Mouse (Mus musculus) kidney, postnatal 0 days (tissue): ENCODE results near the gene 1700024P04Rik. TPM values are rescaled to one million over a fixed set of nuclear protein-coding genes. Genes with fewer than 3 reads are reported as not detected.
"Not testable (repeated sequence)": the region's sequence is repeated elsewhere in the genome, so short reads cannot be mapped to it uniquely, and the experiment has no call there.

Source experiments
- ATAC-seq: fragments of 200-750 bp; cut with Nextera tagmentation; replicated peaks from 2 replicates; pipeline ENCODE4 v1.8.0; 2017; ENCODE audit warnings: low read depth, moderate number of reproducible peaks, moderate TSS enrichment, moderate library complexity; ENCODE audit not compliant: low FRiP score
- DNase-seq: peaks from one replicate; pipeline ENCODE4 v3.0.0-alpha.2; 2016; ENCODE audit warnings: low spot score
- H3K27ac ChIP-seq: fragments of 300-500 bp; sonication (generic); 2 replicates; pipeline ENCODE4 v1.5.1; 2014; ENCODE audit warnings: mild to moderate bottlenecking
- H3K27me3 ChIP-seq: fragments of 300-500 bp; sonication (generic); 2 replicates; pipeline ENCODE4 v1.6.1; 2014; ENCODE audit warnings: low read length, mixed read lengths; ENCODE audit not compliant: insufficient read depth
- H3K36me3 ChIP-seq: fragments of 300-500 bp; sonication (generic); 2 replicates; pipeline ENCODE4 v1.6.1; 2014; ENCODE audit warnings: low read length, mixed read lengths; ENCODE audit not compliant: insufficient read depth
- H3K4me1 ChIP-seq: fragments of 300-500 bp; sonication (generic); replicated peaks from 2 replicates; pipeline ENCODE4 v1.6.1; 2014; ENCODE audit warnings: antibody characterized with exemption, low read length, mixed read lengths; ENCODE audit not compliant: insufficient read depth
- H3K4me2 ChIP-seq: fragments of 300-500 bp; sonication (generic); 2 replicates; pipeline ENCODE4 v1.6.1; 2014; ENCODE audit warnings: mild to moderate bottlenecking, low read length, moderate library complexity, mixed read lengths
- H3K4me3 ChIP-seq: fragments of 300-500 bp; sonication (generic); replicated peaks from 2 replicates; pipeline ENCODE4 v1.5.1; 2014; ENCODE audit warnings: low read depth, low read length
- H3K9ac ChIP-seq: fragments of 300-500 bp; sonication (generic); 2 replicates; pipeline ENCODE4 v1.6.1; 2014; ENCODE audit warnings: low read depth, low read length
- H3K9me3 ChIP-seq: fragments of 300-500 bp; sonication (generic); replicated peaks from 2 replicates; pipeline ENCODE4 v1.6.1; 2016; ENCODE audit warnings: low read length, inconsistent platforms, mixed read lengths
- CTCF ChIP-seq: IDR thresholded peaks from 2 replicates; pipeline ENCODE4 v1.5.1; 2016; ENCODE audit warnings: antibody characterized with exemption, low read depth, mild to moderate bottlenecking, moderate library complexity
- WGBS: fragments of 180-500 bp; shearing (Covaris S2); extraction: QIAGEN DNeasy Blood & Tissue Kit; methylation state at CpG from one replicate; pipeline ENCODE4 v1.1.7; 2014; 5-methylcytosine and 5-hydroxymethylcytosine counted together
- polyA plus RNA-seq: library from polyadenylated mRNA; unstranded; fragments of >200 nt; fragmentation: Nextera tagmentation; extraction: Ambion mirVana; gene quantifications from 2 replicates; pipeline ENCODE4 v1.2.1, GENCODE M21; 2015

The 1700024P04Rik gene
- polyA plus RNA-seq, 1 experiment from 2014 or later = not detected

GRCm38 (mm10) chr13:98997025-98997424 is 12.7 kb upstream of the 1700024P04Rik start:
- Histone ChIP-seq H3K36me3 (no peaks in the 10 kb centered on the region), H3K9me3 (no peaks in the 10 kb centered on the region), H3K4me3 (no peak overlapping the region), H3K4me2 (no peak overlapping the region), H3K4me1 (no peaks in the 10 kb centered on the region), H3K9ac (no peak overlapping the region), H3K27ac (no peak overlapping the region), H3K27me3 (no peaks in the 10 kb centered on the region)
- no peak for ATAC-seq
- TF ChIP-seq CTCF = no peak
- no peak for DNase-seq
- 56% methylated on average over 5 of the region's 5 CpGs for WGBS

GRCm38 (mm10) chr13:98977070-98977785 is 7.1 kb downstream of the 1700024P04Rik start:
- H3K27me3 ChIP-seq = no peaks in the 10 kb centered on the region
- TF ChIP-seq CTCF = no peak
- ATAC-seq = no peak

GRCm38 (mm10) chr13:98976022-98976421 is 8.3 kb downstream of the 1700024P04Rik start:
- H3K9ac ChIP-seq, H3K9me3 ChIP-seq, H3K4me1 ChIP-seq, H3K27me3 ChIP-seq, H3K4me3 ChIP-seq, H3K27ac ChIP-seq, H3K4me2 ChIP-seq, DNase-seq, ATAC-seq, H3K36me3 ChIP-seq: not testable (repeated sequence)
- WGBS = 75% methylated on average over 3 of the region's 3 CpGs

More at GRCm38 (mm10) chr13:98977070-98977785, 7.1 kb downstream of the 1700024P04Rik start:
- 91% methylated on average over 4 of the region's 4 CpGs for WGBS
- no peak overlapping the region for H3K4me2 ChIP-seq
- H3K4me3 ChIP-seq = no peak overlapping the region
- H3K9ac ChIP-seq = no peak overlapping the region
- no peaks in the 10 kb centered on the region for H3K36me3 ChIP-seq
- no peak for DNase-seq
- H3K4me1 ChIP-seq = no peaks in the 10 kb centered on the region
- no peak overlapping the region for H3K27ac ChIP-seq
- H3K9me3 ChIP-seq = no peaks in the 10 kb centered on the region

GRCm38 (mm10) chr13:98972090-98972489 is 12.3 kb downstream of the 1700024P04Rik start:
- no peaks in the 10 kb centered on the region for H3K9me3 ChIP-seq
- 63% methylated on average over 3 of the region's 3 CpGs for WGBS
- DNase-seq = no peak
- 0 out of 2 replicates have a peak, but pooled peaks cover 4% of the 10 kb centered on the region for H3K4me1 ChIP-seq
- no peak overlapping the region for H3K4me2 ChIP-seq
- no peaks in the 10 kb centered on the region for H3K27me3 ChIP-seq
- no peak for ATAC-seq
- TF ChIP-seq CTCF = no peak
- H3K27ac ChIP-seq = no peak overlapping the region
- H3K9ac ChIP-seq = no peak overlapping the region
- H3K4me3 ChIP-seq = no peak overlapping the region
- no peaks in the 10 kb centered on the region for H3K36me3 ChIP-seq

- no peak for DNase-seq
Observed at GRCm38 (mm10) chr13:98971641-98972040, 12.7 kb downstream of the 1700024P04Rik start.

GRCm38 (mm10) chr13:98968517-98968916 is 15.8 kb downstream of the 1700024P04Rik start:
- 61% methylated on average over 4 of the region's 4 CpGs for WGBS
- no peak overlapping the region for H3K27ac ChIP-seq
- no peak for TF ChIP-seq CTCF

More at GRCm38 (mm10) chr13:98971641-98972040, 12.7 kb downstream of the 1700024P04Rik start:
- no peak overlapping the region for H3K4me2 ChIP-seq
- no peak overlapping the region for H3K27ac ChIP-seq
- H3K36me3 ChIP-seq = no peaks in the 10 kb centered on the region
- no peak overlapping the region for H3K9ac ChIP-seq
- ATAC-seq = no peak
- no peak for TF ChIP-seq CTCF
- no peaks in the 10 kb centered on the region for H3K9me3 ChIP-seq
- no peaks in the 10 kb centered on the region for H3K27me3 ChIP-seq
- 44% methylated on average over 5 of the region's 5 CpGs for WGBS
- 0 out of 2 replicates have a peak, but pooled peaks cover 4% of the 10 kb centered on the region for H3K4me1 ChIP-seq
- no peak overlapping the region for H3K4me3 ChIP-seq

GRCm38 (mm10) chr13:98967942-98968341 is 16.4 kb downstream of the 1700024P04Rik start:
- Histone ChIP-seq H3K27me3 (no peaks in the 10 kb centered on the region), H3K27ac (no peak overlapping the region), H3K36me3 (no peaks in the 10 kb centered on the region), H3K9ac (no peak overlapping the region), H3K4me3 (no peak overlapping the region), H3K4me2 (no peak overlapping the region), H3K4me1 (0 out of 2 replicates have a peak, but pooled peaks cover 4% of the 10 kb centered on the region), H3K9me3 (no peaks in the 10 kb centered on the region)
- no peak for TF ChIP-seq CTCF
- DNase-seq (no peak), ATAC-seq (no peak)
- 84% methylated on average over 6 of the region's 6 CpGs for WGBS

More at GRCm38 (mm10) chr13:98968517-98968916, 15.8 kb downstream of the 1700024P04Rik start:
- Histone ChIP-seq H3K4me1 (0 out of 2 replicates have a peak, but pooled peaks cover 4% of the 10 kb centered on the region), H3K27me3 (no peaks in the 10 kb centered on the region), H3K36me3 (no peaks in the 10 kb centered on the region), H3K9ac (no peak overlapping the region), H3K4me2 (no peak overlapping the region), H3K4me3 (no peak overlapping the region), H3K9me3 (no peaks in the 10 kb centered on the region)
- ATAC-seq (no peak), DNase-seq (no peak)
